Mouse (Mus musculus): ENCODE results near the gene Gm21985.
A peak's percentile ranks its signal among the peaks of the same experiment; 100 is the strongest.
"Not testable (repeated sequence)": the region's sequence is repeated elsewhere in the genome, so short reads cannot be mapped to it uniquely, and the experiment has no call there.

Gm21985 gene

GRCm38 (mm10) chr2:112265448-112266241, 469 bp upstream of the Gm21985 start, which contains the start of gene Slc12a6:
Slc12a6 (plus strand) TSS chr2:112265825.
- peak; percentile 83 for DNase-seq (ENCODE audit: low spot score)

- no peak for DNase-seq (ENCODE audit: low spot score)
Measured at GRCm38 (mm10) chr2:112266780-112267179, 666 bp downstream of the Gm21985 start.

GRCm38 (mm10) chr2:112267547-112268269, 1.6 kb downstream of the Gm21985 start:
- DNase-seq (ENCODE audit: low spot score) = no peak

GRCm38 (mm10) chr2:112270011-112270410, 3.9 kb downstream of the Gm21985 start:
- no peak for DNase-seq (ENCODE audit: low spot score)

- DNase-seq (ENCODE audit: low spot score) = no peak
Measured at GRCm38 (mm10) chr2:112272909-112273308, 6.8 kb downstream of the Gm21985 start.

GRCm38 (mm10) chr2:112273474-112273873, 7.4 kb downstream of the Gm21985 start:
- DNase-seq (ENCODE audit: low spot score) = no peak

GRCm38 (mm10) chr2:112276870-112277269, 10.8 kb downstream of the Gm21985 start:
- no peak for DNase-seq (ENCODE audit: low spot score)

GRCm38 (mm10) chr2:112282846-112283245, 16.7 kb downstream of the Gm21985 start:
- DNase-seq (ENCODE audit: low spot score) = no peak

GRCm38 (mm10) chr2:112284363-112285030, 18.4 kb downstream of the Gm21985 start:
- no peak for DNase-seq (ENCODE audit: low spot score)

- DNase-seq (ENCODE audit: low spot score) = no peak
Measured at GRCm38 (mm10) chr2:112285031-112285390, 18.9 kb downstream of the Gm21985 start.

- DNase-seq (ENCODE audit: low spot score) = not testable (repeated sequence)
Measured at GRCm38 (mm10) chr2:112286062-112286461, 19.9 kb downstream of the Gm21985 start.

GRCm38 (mm10) chr2:112287059-112287458, 20.9 kb downstream of the Gm21985 start:
- no peak for DNase-seq (ENCODE audit: low spot score)

- no peak for DNase-seq (ENCODE audit: low spot score)
Measured at GRCm38 (mm10) chr2:112289507-112289906, 23.4 kb downstream of the Gm21985 start.

- no peak for DNase-seq (ENCODE audit: low spot score)
Measured at GRCm38 (mm10) chr2:112292823-112293222, 26.7 kb downstream of the Gm21985 start.

GRCm38 (mm10) chr2:112296211-112296610, 30.1 kb downstream of the Gm21985 start:
- peak; percentile 42 for DNase-seq (ENCODE audit: low spot score)

GRCm38 (mm10) chr2:112298221-112298620, 32.1 kb downstream of the Gm21985 start:
- DNase-seq (ENCODE audit: low spot score) = no peak

GRCm38 (mm10) chr2:112308671-112309070, 42.6 kb downstream of the Gm21985 start:
- no peak for DNase-seq (ENCODE audit: low spot score)

- DNase-seq (ENCODE audit: low spot score) = no peak
Measured at GRCm38 (mm10) chr2:112309161-112309600, 43.1 kb downstream of the Gm21985 start.

- no peak for DNase-seq (ENCODE audit: low spot score)
Measured at GRCm38 (mm10) chr2:112315638-112316037, 49.5 kb downstream of the Gm21985 start.

GRCm38 (mm10) chr2:112318227-112318626, 52.1 kb downstream of the Gm21985 start:
- no peak for DNase-seq (ENCODE audit: low spot score)

GRCm38 (mm10) chr2:112318905-112319304, 52.8 kb downstream of the Gm21985 start:
- no peak for DNase-seq (ENCODE audit: low spot score)

GRCm38 (mm10) chr2:112328069-112328777, 62.1 kb downstream of the Gm21985 start:
- DNase-seq (ENCODE audit: low spot score) = no peak
